Mouse (Mus musculus): ENCODE data around the gene Pram1. TPM values are rescaled to one million over a fixed set of nuclear protein-coding genes. Genes with fewer than 3 reads are reported as not detected.
A peak's percentile ranks its signal among the peaks of the same experiment; 100 is the strongest.

Gene Pram1
- total RNA-seq, 2 experiments from 2014 or later, result 0.17 TPM; not detected in 1

DNA sequence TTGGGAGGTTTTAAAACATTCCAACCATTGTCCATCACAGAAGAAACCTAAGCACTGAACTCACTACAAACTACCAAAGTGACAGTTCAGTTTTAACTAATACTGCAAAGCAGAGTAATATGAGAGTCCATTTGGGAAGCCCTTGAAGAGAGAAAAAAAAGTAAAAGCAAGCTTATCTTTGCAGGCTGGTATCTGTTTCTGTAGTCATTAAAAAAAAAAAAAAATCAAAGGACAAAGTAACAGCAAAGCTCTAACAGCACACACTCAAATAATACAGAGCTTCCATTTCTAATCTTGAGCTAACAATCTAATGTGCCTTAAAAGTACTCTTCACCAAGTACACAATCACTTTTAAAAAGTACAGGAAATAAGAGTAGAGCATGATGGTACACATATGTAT lies 43.9 kb downstream of the Pram1 start:
- no peak overlapping the region for H3K27ac ChIP-seq
- no peak for TF ChIP-seq CTCF (IDR thresholded peaks at IDR 0.05)
- no peak for DNase-seq
- no peak overlapping the region; the same call in 1 of the 2 replicates for H3K4me3 ChIP-seq
- intact Hi-C loops (cut with DNase I), result loop anchor here (5.0 kb wide), 1 partner anchor 146 kb away; no protein-coding TSS in a partner anchor

DNA sequence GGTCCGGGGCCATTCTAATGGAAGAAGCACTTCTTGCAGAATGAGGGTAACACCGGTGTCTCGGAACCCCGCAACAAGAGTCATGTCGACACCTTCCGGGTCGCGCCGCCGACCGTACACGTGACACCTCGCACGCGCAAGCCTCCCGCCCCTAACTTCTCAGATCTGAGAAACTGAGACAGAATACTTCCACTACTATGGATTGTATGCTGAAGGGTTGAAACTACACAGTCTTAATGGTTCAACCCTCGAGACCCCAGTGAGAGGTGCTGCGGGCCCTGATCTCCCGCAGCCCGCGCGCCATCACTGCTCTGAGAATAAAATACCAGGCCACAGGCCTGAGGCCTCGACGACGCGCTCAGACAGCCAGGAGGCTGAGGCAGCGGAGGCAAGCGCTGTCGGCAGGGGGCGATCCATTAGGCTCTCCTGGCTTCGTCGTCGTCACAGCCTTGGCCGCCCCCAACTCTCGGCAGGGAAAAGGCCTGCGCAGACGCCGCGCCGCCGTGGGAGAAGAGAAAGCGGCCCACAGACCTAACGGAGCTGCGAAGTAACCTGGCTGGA lies 46.9 kb downstream of the Pram1 start:
- intact Hi-C loops (cut with DNase I), result loop anchor here (5.0 kb wide), 1 partner anchor 143 kb away; no protein-coding TSS in a partner anchor
- peak; percentile 55 for TF ChIP-seq CTCF (IDR thresholded peaks at IDR 0.05)
- H3K27ac ChIP-seq, result peak overlapping the region; percentile 95
- H3K4me3 ChIP-seq, result peak overlapping the region; percentile 76
- peak; percentile 75 for DNase-seq

DNA sequence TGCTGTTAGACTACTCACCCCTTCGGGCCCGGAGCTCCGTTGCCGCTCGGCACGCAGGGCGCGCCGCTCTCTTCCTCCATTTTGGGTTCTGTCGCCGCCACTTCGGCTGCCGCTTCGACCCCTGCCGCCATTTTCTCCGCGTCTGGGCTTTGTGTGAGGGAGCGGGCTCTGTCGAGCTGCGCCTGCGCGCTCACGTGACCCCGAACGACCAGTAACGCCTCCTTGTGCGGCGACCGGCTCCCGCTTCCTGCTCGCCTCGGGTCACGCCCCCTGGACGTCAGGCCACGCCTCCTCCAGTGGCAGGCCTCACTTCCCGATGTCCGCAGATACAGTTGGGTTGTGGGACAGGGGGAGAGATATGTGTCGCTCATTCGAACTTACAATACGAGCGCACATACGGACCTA lies 47.4 kb downstream of the Pram1 start:
- no peak for TF ChIP-seq CTCF (IDR thresholded peaks at IDR 0.05)
- DNase-seq, result peak; percentile 99
- intact Hi-C loops (cut with DNase I), result no loop called here
- Histone ChIP-seq H3K27ac (peak overlapping the region; percentile 95), H3K4me3 (peak overlapping the region; percentile 76)

DNA sequence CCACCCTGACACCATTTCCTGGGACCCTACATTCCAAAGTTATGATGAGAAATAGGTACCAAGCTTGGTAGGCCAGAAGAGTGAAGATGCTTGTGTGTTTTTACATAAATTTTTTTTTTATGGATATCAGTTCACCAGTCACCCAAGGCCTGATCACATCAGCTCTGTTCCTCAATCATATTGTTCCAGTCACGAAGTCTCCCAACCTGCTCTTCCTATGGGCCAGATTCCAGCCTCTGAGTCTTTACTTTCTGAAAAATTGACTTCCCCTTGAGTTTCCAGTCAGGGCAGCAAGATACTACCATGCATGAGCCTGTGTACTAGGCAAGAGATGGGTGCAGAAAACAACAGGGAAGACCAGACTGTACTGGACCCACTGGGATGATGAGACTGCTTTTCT lies 48.9 kb downstream of the Pram1 start, which contains the start of gene Hnrnpm:
Gene Hnrnpm (minus strand): TSS at position 101 of the 400 bp plus-strand sequence.
- no peak for DNase-seq
- peak within 1 kb of the TSS; percentile 76 for H3K4me3 ChIP-seq
- intact Hi-C loops (cut with DNase I), result no loop called here
- peak within 1 kb of the TSS; percentile 95 for H3K27ac ChIP-seq
- TF ChIP-seq CTCF (IDR thresholded peaks at IDR 0.05), result no peak

Other genes with a start within 250 kb of the Pram1 start
- 1 to 10 TPM; 3.4 to 3.6 TPM for gene Zfp101, start 243.4 kb upstream of the Pram1 start, total RNA-seq (2021)
- gene Actl9, start 205.2 kb upstream of the Pram1 start, total RNA-seq (2021), result not detected
- 1 to 10 TPM; 7.4 TPM for gene Adamts10, start 113.9 kb upstream of the Pram1 start, total RNA-seq (2021)
- under 1 TPM; 0.50 to 0.66 TPM for gene Myo1f, start 82.3 kb upstream of the Pram1 start, total RNA-seq (2021)
- gene Zfp414, start 9.0 kb upstream of the Pram1 start, total RNA-seq (2021), result 1 to 10 TPM; 5.4 to 8.2 TPM
- 10 to 100 TPM; 79.1 to 95.6 TPM for gene Hnrnpm, start 48.8 kb downstream of the Pram1 start, total RNA-seq (2021)
- 10 to 100 TPM; 88.8 to 90.7 TPM for gene March2, start 80.6 kb downstream of the Pram1 start, total RNA-seq (2021)
- gene Rab11b, start 122.5 kb downstream of the Pram1 start, total RNA-seq (2021), result 100 to 1,000 TPM; 134 to 150 TPM
- 1 to 10 TPM; 1.4 to 5.9 TPM for gene Angptl4, start 143.8 kb downstream of the Pram1 start, total RNA-seq (2021)
- 10 to 100 TPM; 15.7 to 24.5 TPM for gene Kank3, start 172.5 kb downstream of the Pram1 start, total RNA-seq (2021)
- 100 to 1,000 TPM; 541 to 640 TPM for gene Rps28, start 186.5 kb downstream of the Pram1 start, total RNA-seq (2021)
- gene Ndufa7, start 186.5 kb downstream of the Pram1 start, total RNA-seq (2021), result 100 to 1,000 TPM; 351 to 407 TPM
- 10 to 100 TPM; 13.8 to 16.1 TPM for gene Cd320, start 205.0 kb downstream of the Pram1 start, total RNA-seq (2021)
- gene Gm7029, start 235.8 kb downstream of the Pram1 start, total RNA-seq (2021), result not detected